12 mouse cellular contexts compared by ENCODE assay signal in genomic region chr1:177708583-177709055, GRCm38 (mm10). TPM values are rescaled to one million over a fixed set of nuclear protein-coding genes. Genes with fewer than 3 reads are reported as not detected.
DNase-seq lines count a peak whose midpoint lies in the region; ATAC-seq and TF ChIP-seq lines count a peak whose summit lies in the region.
"Had no signal": no experiment of that assay in that cellular context is flagged by ENCODE, and none has a peak within 500 bp of the region (broad histone marks: within the 10 kb centered on the region; RNA-seq: fewer than 3 reads in every experiment).

No protein-coding gene starts in this region.

- peak overlapping the region; percentile 12; the same call in 1 of the 2 replicates for H3K27ac ChIP-seq in heart, adult 2 months
- peak overlapping the region; percentile 58; the same call in 1 of the 2 replicates for H3K27ac ChIP-seq in lung, embryonic 14.5 days (ENCODE audit: low read depth)
- no peak overlapping the region for H3K27ac ChIP-seq in hindbrain, embryonic 14.5 days
- H3K27ac ChIP-seq: hindbrain, postnatal 0 days; midbrain, embryonic 13.5 days had no signal

- ATAC-seq in frontal cortex, adult (ENCODE audit: low TSS enrichment): peak; percentile 64; the same call in 1 of the 2 replicates
- peak; percentile 64; the same call in 1 of the 2 replicates for ATAC-seq in lung, embryonic 14.5 days (ENCODE audit: insufficient read depth)
- ATAC-seq in hindbrain, embryonic 14.5 days (ENCODE audit: low FRiP score): no peak
- ATAC-seq: hindbrain, postnatal 0 days; midbrain, embryonic 13.5 days had no signal

- no peak for TF ChIP-seq CTCF in heart, adult 2 months (IDR thresholded peaks at IDR 0.05)
- TF ChIP-seq CTCF in lung, embryonic 14.5 days (IDR thresholded peaks at IDR 0.05; ENCODE audit: low read depth): no peak

- H3K36me3 ChIP-seq in heart, adult 2 months (ENCODE audit: control insufficient read depth, insufficient read depth, low read length): no peaks in the 10 kb centered on the region
- H3K36me3 ChIP-seq in lung, embryonic 14.5 days (ENCODE audit: insufficient read depth): no peaks in the 10 kb centered on the region
- H3K36me3 ChIP-seq in hindbrain, embryonic 14.5 days (replicated peaks; ENCODE audit: control insufficient read depth, insufficient read depth): no peaks in the 10 kb centered on the region
- H3K36me3 ChIP-seq: midbrain, embryonic 13.5 days had no signal

- H3K79me2 ChIP-seq in heart, adult 2 months (replicated peaks; ENCODE audit: control insufficient read depth, insufficient read depth, low read length): no peaks in the 10 kb centered on the region

- intact Hi-C loops in heart, adult 2 months (cut with DNase I): no loop called here

- H3K4me1 ChIP-seq in heart, adult 2 months (ENCODE audit: control insufficient read depth, insufficient read depth, low read length): peaks cover 2% of the 10 kb centered on the region; the same call in 1 of the 2 replicates
- H3K4me1 ChIP-seq in lung, embryonic 14.5 days (ENCODE audit: insufficient read depth): no peaks in the 10 kb centered on the region
- H3K4me1 ChIP-seq in hindbrain, embryonic 14.5 days (replicated peaks; ENCODE audit: control insufficient read depth, insufficient read depth, low read length): no peaks in the 10 kb centered on the region
- H3K4me1 ChIP-seq: midbrain, embryonic 13.5 days had no signal

- no peak for DNase-seq in frontal cortex, postnatal 36 days (ENCODE audit: low spot score in 2 of 2)
- DNase-seq in 416B (ENCODE audit: low read depth): peak; percentile 93
- DNase-seq in heart, adult 2 months: peak in 1 of 2 experiments; percentile 65
- DNase-seq in lung, embryonic 14.5 days: peak; percentile 56
- DNase-seq in hindbrain, embryonic 14.5 days (ENCODE audit: low spot score): no peak
- no peak for DNase-seq in right cerebral cortex, adult 18-20 months
- DNase-seq in left cerebral cortex, adult 18-20 months (ENCODE audit: low spot score in 2 of 2): no peak

- H3K27me3 ChIP-seq in heart, adult 2 months (ENCODE audit: control insufficient read depth, insufficient read depth, low read length): no peaks in the 10 kb centered on the region
- H3K27me3 ChIP-seq in lung, embryonic 14.5 days (ENCODE audit: insufficient read depth, low read length): no peaks in the 10 kb centered on the region
- no peaks in the 10 kb centered on the region for H3K27me3 ChIP-seq in hindbrain, embryonic 14.5 days (ENCODE audit: control insufficient read depth, insufficient read depth, low read length)
- H3K27me3 ChIP-seq: midbrain, embryonic 13.5 days had no signal

- H3K4me3 ChIP-seq in heart, adult 2 months: no peak overlapping the region
- no peak overlapping the region for H3K4me3 ChIP-seq in lung, embryonic 14.5 days (ENCODE audit: low read depth, low read length)
- H3K4me3 ChIP-seq in hindbrain, embryonic 14.5 days (replicated peaks; ENCODE audit: low read length): no peak overlapping the region
- H3K4me3 ChIP-seq: midbrain, embryonic 13.5 days had no signal

- H3K4me2 ChIP-seq in lung, embryonic 14.5 days: no peak overlapping the region
- H3K4me2 ChIP-seq in hindbrain, embryonic 14.5 days (replicated peaks): no peak overlapping the region
- H3K4me2 ChIP-seq: midbrain, embryonic 13.5 days had no signal

- H3K9me3 ChIP-seq in lung, embryonic 14.5 days (ENCODE audit: low read depth, low read length): no peaks in the 10 kb centered on the region
- H3K9me3 ChIP-seq in hindbrain, embryonic 14.5 days (ENCODE audit: control insufficient read depth, low read length): peaks cover 20% of the 10 kb centered on the region

- no peak overlapping the region for H3K9ac ChIP-seq in heart, adult 2 months (ENCODE audit: low read depth, low read length)
- H3K9ac ChIP-seq in lung, embryonic 14.5 days: no peak overlapping the region
- H3K9ac ChIP-seq in hindbrain, embryonic 14.5 days: no peak overlapping the region
- H3K9ac ChIP-seq: midbrain, embryonic 13.5 days had no signal

- TF ChIP-seq POLR2A in heart, adult 2 months (IDR thresholded peaks at IDR 0.05; ENCODE audit: insufficient read depth, low read depth, low read length): no peak

- TF ChIP-seq EP300 in heart, adult 2 months (IDR thresholded peaks at IDR 0.05; ENCODE audit: insufficient read depth, low read depth, low read length): no peak

- 24% methylated on average over 4 of the region's 4 CpGs for WGBS in heart, adult 2 months
- WGBS in lung, embryonic 14.5 days: 44% methylated on average over 4 of the region's 4 CpGs
- 76% methylated on average over 4 of the region's 4 CpGs for WGBS in hindbrain, embryonic 14.5 days

RNA-seq across cellular contexts. Expression of gene 1700016C15Rik, which starts 21.0 kb away (rescaled TPM):
- total RNA-seq in heart, adult 2 months (2021): not detected
- polyA plus RNA-seq in heart, adult 2 months (2012; rRNA removed): not detected in 2 replicates
- polyA plus RNA-seq in lung, embryonic 14.5 days (2014; fragmentation: Nextera tagmentation; extraction: Ambion mirVana): not detected in 2 replicates
- not detected in 2 replicates for polyA plus RNA-seq in hindbrain, embryonic 14.5 days (2014; fragmentation: Nextera tagmentation; extraction: Ambion mirVana)
- total RNA-seq in left cerebral cortex, adult 18-20 months (2021): not detected
- total RNA-seq: common myeloid progenitor, adult 5-6 weeks; hindbrain, postnatal 0 days had no signal
- polyA plus RNA-seq: hindbrain, postnatal 0 days; midbrain, embryonic 13.5 days; spleen, adult 2 months had no signal

Comparison
In these comparisons a context has a peak if more than half of its experiments do, and no peak if none do; other contexts are left out.
1. DNase-seq: peak in 416B (single experiment) and lung, embryonic 14.5 days (single experiment); none in frontal cortex, postnatal 36 days (0 of 2), hindbrain, embryonic 14.5 days (single experiment), right cerebral cortex, adult 18-20 months (single experiment) and left cerebral cortex, adult 18-20 months (0 of 2).